Mouse (Mus musculus) T-helper 1 cell (primary cell): ENCODE data around the gene Eif2b1.
"Not testable (repeated sequence)": the region's sequence is repeated elsewhere in the genome, so short reads cannot be mapped to it uniquely, and the experiment has no call there.

Experiments
- in situ Hi-C: fragments of 300-600 bp; cut with MboI, MseI; formaldehyde crosslinking; loops from one replicate; pipeline ENCODE4 v1.15.1; 2025; ENCODE audit warnings: high pct_unique_total_duplicates

Eif2b1 gene

DNA sequence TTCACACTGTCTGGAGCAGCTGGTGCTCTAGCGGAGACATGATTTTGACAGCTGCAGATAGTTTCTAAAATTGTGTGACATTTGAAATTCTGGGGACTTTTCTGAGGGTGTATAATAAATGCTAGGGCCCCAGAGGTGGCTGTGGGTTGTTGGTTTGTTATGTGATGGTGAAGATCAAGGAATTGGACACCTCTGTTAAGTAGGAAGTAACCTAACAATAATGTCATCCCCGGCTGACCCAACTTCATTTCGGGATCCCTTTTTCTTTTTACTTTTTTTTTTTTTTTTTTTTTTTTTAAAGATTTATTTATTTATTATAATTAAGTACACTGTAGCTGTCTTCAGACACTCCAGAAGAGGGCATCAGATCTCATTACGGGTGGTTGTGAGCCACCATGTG lies 28.2 kb downstream of the Eif2b1 start:
- in situ Hi-C loops, result not testable (repeated sequence)

DNA sequence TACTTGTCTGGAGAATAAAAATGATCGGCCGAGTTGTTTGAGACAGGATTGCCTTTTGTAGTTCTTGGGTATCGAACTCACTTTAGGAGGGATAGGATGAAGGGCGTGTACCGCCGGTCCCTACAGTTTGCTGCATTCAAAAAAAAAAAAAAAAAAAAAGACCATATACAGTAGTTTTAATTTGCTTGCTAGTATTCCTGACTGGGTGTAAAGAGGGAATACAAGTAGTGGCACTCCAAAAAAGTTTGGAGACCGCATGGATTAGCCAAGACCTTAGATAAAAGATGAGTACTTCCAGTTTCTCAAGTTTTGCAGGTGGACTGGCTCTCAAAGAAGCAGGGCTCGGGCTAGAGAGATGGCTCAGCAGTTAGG lies 37.3 kb downstream of the Eif2b1 start:
- in situ Hi-C loops, result no loop called here

DNA sequence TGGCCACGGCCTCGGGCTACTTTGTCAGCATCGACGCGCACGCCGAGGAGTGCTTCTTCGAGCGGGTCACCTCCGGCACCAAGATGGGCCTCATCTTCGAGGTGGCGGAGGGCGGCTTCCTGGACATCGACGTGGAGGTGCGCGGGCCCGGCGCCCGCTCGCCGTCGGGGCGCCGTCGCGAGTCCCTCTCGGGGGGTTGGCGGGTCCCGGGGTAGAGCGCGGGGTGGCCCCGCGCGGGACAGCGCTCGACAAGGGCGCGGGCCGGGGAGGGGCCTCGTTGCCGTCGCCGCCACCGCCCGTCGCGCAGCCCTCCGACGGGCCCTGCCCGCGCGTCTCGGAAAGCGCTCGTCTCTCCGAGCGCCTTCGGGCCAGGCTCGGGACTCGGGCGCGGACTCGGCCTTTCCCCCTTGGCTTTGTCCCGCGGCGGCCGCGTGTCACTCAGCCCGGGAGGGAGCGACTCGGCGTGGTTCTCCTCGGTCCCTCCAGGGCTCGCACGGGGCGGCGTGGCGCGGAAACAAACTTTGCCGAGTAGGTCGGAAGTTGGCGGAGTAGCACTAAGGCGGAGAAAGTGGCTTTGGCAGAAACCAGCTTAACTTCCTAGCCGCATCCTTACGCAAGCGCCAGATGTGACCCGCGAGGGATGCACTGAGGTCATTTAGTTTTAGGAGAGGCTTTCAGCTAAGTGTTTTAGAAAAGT lies 37.9 kb downstream of the Eif2b1 start:
- in situ Hi-C loops, result no loop called here

DNA sequence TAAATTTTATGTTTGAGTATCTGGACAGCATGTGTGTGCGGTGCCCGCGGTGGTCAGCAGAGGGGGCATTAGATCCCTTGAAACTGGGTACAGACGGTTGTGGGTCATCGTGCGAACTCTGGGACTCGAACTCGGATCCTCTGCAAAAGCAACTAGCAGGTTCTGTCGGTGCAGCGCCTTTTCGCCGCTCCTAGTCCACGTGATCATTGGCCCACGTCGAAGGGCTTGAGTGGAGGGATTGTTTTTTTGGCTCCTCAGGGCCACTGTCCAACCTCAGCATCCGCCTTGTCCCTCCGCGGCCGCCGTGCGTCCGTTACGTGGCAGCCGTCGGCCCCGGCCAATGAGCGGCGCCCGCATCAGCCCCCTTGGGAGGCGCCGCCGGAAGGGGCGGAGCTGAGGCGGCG lies 38.5 kb downstream of the Eif2b1 start, which contains the start of gene Tmed2:
Tmed2 (plus strand) TSS at position 313 of the 404 bp plus-strand sequence.
- in situ Hi-C loops, result no loop called here

DNA sequence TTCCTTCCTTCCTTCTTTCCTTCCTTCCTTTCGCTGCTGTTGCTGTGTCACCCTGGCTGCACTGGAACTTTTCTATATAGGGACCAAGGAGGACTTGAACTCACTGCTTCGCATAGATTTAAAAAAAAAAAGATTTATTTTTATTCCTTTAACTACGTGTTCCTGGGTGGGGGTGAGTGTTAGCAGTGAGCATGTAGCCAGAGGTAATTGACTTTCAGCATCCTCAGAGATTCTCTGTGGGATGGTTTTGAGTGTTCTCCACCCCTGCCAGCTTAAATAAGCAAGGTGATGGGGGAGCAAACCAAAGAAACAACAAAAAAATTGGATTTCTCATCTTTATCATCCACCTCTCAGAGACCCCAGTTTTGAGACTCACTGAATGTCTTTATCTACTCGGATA lies 39.0 kb downstream of the Eif2b1 start:
- in situ Hi-C loops, result loop anchor here (10.0 kb wide), 1 partner anchor 55 kb away; the partner anchor contains the start of gene Snrnp35

DNA sequence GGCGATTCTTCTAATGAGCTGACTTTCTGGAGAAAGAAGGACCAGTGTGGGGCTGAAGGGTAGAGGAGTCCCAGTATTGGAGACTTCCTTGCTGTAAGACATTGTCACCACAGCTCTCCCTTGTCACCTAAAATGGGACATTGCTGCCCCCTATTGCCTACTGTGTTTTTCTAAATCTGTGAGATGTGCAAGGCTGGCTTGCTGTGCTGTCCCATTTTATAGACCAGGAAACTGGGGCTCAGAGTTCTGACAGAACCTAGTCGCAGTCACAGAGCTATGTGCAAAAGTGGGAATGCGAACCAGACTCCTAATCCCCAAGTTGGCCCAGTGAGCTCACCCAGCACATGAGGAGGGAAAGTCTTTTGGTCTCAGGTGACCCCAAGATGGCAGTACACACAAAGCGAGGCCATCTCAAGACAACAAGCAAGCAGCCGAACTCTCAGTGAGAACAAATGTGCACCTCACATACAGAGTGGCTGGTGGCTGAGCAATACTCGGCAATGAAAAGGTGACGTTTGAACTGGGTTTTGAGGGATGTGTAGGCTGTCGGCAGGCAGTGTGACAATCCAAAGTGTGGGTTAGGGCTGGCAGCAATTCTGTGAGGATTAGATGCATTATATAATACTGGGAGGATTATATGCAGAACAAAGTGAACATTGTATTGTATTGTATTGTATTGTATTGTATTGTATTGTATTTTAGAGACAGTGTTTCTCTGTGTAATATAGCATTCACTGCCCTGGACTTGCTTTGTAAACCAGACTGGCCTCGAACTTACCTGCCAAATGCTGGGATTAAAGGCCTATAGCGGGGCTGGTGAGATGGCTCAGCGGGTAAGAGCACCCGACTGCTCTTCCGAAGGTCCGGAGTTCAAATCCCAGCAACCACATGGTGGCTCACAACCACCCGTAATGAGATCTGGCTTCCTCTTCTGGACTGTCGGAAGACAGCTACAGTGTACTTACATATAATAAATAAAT lies 39.8 kb downstream of the Eif2b1 start:
- in situ Hi-C loops, result loop anchor here (10.0 kb wide), 1 partner anchor 54 kb away; the partner anchor contains the start of gene Snrnp35

DNA sequence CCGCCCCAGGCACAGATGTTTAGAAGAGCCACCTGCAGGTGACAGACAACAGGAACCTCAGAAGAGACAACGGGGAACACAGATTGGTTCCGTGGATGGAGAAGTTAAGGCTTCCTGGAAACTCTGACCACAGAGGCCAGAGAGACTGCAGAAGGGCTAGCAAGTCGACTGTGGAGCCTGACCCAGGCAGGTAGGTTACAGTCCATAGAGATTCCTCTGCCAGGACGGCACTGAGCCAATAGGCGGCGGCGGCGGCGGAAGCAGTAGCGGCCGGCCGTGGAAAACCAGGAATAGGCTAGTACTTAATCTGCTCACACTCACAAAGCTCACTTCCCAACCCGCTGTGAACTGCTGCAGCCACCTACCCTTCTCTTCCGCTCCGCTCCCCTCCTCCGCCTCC lies 42.2 kb downstream of the Eif2b1 start:
- in situ Hi-C loops, result loop anchor here (10.0 kb wide), 1 partner anchor 52 kb away; the partner anchor contains the start of gene Snrnp35

DNA sequence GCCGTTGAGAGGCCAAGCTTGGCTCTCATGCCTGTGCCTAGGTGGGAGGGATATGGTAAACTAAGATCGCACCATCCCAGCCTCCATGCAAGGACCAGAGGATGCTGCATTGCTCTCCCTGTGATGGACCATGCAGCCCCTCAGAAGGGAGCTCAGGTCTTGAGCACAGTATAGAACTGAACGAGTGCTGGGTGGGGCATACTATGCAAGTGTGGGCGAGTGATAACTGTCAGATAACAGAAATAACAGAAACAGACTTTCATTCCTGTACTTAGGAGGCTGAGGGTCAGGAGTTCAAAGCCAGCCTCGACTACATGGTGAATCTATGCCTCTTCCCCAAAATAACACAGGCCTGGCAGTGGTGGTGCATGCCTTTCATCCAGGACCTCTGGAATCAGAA lies 43.9 kb downstream of the Eif2b1 start:
- in situ Hi-C loops, result loop anchor here (10.0 kb wide), 1 partner anchor 50 kb away; the partner anchor contains the start of gene Snrnp35

DNA sequence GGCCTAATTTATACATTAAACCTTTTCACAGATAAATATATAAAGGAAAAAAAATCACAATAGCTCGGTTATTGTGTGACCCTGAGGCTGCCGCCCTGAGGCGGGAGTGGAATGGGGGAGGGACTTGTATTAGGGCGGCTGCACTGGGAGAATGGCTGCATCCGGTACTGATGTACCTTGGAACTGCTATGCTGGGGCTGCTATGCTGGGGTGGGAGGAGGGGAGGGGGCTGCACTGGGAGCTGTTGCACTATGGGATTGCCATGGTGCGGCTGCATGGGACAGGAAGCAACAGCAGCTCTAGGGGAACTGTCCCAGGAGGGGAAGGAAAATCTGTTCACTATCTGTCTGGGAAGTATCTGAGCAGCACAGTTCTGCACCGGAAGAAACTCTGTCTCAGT lies 46.5 kb downstream of the Eif2b1 start:
- in situ Hi-C loops, result loop anchor here (5.0 to 10.0 kb wide), 2 partner anchors 48 to 95 kb away; partner anchors contain the start of genes Kmt5a and Snrnp35

DNA sequence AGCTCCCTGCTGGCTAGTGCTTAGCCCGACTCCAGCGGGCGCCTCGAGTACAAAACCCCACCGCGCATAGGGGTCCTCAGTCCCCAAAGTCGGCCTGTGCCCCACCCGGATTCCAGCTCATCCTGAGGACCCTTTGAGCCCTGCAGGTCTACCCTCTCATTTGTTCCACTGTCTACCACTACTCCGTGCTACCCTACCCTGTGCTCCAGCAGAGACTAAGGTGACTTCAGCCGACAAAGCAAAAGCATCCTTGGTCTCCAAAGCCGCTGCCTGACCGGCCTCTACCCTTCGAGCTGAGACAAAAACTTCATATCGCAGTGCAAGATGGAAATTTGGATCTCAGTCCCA lies 47.4 kb downstream of the Eif2b1 start:
- in situ Hi-C loops, result loop anchor here (5.0 to 10.0 kb wide), 2 partner anchors 47 to 94 kb away; partner anchors contain the start of genes Kmt5a and Snrnp35

DNA sequence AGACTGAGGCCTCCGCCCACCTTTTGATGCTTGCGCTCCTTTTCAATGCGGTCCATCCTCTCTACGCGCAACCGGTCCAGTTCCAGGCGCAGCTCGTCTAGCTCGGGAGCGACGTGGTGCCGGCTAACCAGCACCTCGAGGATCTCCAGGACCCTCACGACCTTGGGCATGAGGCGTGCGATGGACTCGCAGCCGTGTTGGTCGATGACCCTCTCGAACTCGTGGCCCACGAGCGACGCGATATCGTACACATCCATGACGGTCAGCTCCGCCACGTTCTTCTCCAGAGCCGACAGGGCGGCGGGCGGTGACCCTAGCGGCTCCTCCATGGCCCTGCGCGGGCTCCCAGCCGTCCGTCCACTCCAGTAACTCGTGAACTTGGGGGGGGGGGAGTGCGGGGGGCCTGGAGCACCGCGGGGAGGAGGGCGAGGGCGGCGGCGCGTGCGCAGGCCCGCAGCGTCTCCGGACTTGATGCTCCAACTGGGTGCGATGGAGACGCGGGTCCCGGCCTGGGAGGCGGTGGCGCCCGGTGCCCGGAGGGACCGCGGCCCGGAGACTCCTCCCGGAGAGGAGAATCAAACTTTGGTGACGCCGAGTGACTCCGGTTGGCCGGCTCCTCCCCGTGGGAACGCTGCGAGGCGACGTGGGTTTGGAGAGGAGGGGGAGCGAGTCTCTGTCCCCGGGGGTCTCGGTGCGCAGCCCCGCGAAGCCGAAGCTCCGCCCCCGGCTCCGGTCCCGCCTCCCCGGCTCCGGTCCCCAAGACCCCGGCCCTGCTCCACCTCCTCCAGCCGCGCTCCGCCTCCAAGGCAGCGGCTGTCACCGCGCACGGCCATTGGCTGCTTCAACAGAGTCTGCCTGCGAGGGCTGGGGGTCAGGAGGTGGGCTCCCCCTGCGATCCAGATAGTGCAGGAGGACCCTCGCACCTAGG lies 48.0 kb downstream of the Eif2b1 start, which contains the start of gene Rilpl1:
Rilpl1 (minus strand) TSS at position 737 of the 928 bp plus-strand sequence.
- in situ Hi-C loops, result loop anchor here (5.0 to 10.0 kb wide), 2 partner anchors 46 to 94 kb away; partner anchors contain the start of genes Kmt5a and Snrnp35

DNA sequence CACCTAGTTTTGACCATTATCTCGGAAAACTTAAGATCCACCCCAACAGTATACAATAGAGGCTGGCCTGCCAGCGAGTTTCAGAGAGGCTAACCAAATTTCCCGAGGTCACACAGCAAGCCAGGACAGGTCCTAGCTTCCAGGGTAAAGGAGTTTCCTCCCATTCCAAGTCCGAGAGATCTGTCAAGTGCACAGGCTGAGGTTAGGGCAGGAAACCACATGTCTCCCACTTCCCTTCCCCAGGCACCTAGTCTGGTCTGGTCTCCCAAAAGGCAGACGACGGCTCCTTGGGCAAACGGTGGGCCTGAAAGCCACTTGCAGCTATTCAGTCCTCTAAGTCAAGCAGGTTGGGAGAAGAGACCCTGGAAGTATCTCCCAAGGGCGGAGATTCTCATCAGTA lies 49.2 kb downstream of the Eif2b1 start:
- in situ Hi-C loops, result loop anchor here (5.0 to 10.0 kb wide), 2 partner anchors 45 to 92 kb away; partner anchors contain the start of genes Kmt5a and Snrnp35

DNA sequence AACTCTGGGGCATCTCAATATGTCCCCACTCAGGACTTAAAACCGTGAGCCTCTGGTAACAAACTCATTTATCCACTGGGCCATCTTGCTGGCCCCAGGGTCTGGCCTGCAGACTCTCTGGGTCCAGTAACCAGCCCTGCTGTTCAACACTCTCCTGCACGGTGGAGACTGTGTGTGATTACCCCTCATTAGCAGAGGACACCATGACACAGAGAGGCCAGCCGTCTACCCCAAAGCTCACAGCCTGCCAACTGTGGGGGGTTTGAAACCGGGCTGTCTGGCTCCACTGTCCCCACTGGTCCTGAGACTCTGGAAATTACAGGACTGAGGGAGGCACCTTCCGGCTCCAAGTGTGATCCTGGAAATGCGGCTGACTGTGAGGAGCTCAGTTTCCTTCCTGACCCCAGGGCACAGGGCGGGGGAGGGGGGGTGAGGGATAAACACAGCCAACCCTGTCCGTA lies 49.7 kb downstream of the Eif2b1 start:
- in situ Hi-C loops, result no loop called here

DNA sequence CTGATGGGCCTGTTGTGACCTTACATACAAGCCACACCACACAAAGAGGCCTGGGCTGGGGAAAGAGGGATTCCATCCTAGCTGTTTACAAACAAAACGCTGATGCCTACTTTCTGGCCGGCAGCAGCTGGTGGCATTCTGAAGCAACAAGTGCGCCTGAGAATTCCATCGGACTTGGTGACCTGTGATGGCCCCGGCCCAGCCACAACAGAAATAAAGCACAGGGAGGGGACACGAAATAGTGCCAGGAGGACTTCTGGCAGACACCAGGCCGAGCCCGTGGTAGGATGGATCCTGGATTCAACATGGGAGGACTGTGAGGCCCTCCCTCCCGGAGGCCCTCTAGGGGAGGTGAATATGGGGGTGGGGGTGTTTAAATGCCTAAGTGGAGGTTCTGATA lies 50.1 kb downstream of the Eif2b1 start:
- in situ Hi-C loops, result no loop called here

DNA sequence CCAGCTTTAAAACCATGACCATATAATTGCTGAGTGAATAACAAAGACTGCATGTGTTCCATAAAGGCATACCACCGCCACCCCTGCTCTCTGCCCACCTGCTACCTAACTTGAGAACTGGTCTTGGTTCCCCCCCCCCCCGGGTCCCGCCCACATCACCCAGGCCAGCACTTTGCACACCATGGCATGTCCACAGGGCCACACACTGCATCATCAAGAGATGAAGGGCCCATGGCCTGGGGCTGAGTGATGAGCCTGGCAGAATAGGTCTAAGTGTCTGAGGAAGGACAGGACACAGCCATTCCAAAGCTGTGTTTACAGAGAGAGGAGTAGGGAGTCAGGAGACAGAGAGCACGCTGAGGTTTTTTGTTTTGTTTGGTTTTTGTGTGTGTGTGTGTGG lies 50.6 kb downstream of the Eif2b1 start:
- in situ Hi-C loops, result no loop called here

DNA sequence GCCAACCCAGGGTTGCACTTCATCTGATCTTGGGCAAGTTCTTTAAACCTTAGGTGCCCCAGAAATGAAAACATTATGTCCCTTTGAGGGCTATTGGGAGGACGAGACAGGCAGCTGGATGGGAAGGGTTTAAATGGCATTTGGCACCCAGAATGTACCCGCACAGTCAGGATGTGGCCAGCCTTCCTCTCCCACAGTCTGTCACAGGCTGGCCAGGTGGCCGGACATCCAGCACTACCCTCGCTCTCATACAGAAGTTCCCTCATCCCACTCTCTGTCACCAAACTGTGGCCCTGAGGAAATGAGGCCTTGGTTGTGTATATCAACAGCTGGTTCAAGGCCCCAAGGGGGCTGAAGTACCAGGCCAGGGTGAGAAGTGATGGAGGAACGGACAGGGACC lies 54.0 kb downstream of the Eif2b1 start:
- in situ Hi-C loops, result no loop called here

DNA sequence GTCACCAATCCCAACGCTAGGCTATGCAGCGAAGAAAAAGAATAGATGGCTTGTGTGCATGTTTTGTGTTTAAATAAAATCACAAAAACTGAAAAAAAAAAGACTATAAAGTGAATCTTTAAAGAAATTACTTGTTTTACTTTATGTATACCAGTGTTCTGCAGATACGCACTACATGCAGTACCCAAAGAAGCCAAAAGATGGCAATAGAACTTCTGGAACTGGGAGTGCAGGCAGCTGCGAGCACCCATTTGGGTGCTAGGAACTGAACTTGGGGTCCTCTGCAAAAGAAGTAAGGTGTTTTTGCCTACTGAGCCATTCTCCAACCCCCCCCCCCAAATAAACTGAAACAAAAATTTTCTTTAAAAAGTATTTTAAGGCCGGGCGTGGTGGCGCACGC lies 55.9 kb downstream of the Eif2b1 start:
- in situ Hi-C loops, result no loop called here

DNA sequence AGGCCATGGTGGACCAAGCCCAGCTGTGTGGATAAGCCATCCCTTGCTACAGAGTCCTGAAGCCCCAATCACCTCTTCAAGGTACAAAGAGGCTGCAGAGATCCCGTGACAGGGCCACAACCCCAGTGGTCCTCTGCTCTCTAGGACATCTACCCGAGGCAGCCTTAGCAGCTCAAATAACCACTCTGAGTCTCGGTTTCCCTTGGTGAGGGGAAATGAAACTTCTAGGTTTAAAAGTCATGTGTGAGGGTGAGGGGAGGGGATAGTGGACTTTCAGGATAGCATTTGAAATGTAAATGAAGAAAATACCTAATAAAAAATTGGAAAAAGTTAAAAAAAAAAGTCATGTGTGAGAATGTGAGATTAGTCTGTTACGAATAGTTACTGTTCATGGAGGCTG lies 57.3 kb downstream of the Eif2b1 start:
- in situ Hi-C loops, result no loop called here
